Mouse (Mus musculus): Measurements from ENCODE around the gene 2900026A02Rik.

- no peak for TF ChIP-seq CTCF (IDR thresholded peaks at IDR 0.05; ENCODE audit: insufficient read depth, low read length)
- no peak for TF ChIP-seq POLR2A (IDR thresholded peaks at IDR 0.05; ENCODE audit: borderline replicate concordance, extremely low read depth, low read depth, low read length)
Measured at GRCm38 (mm10) chr5:113249263-113249930, 28.4 kb upstream of the 2900026A02Rik start.
